Mouse (Mus musculus) olfactory bulb, adult 2 months (tissue): ENCODE results near the gene Dffb.

Experiments used
- CTCF ChIP-seq: fragments of 200-500 bp; IDR thresholded peaks from 2 replicates; pipeline ENCODE4 v1.5.1; 2012; ENCODE audit warnings: low read depth, mild to moderate bottlenecking, low read length, moderate library complexity; ENCODE audit not compliant: insufficient read depth
- POLR2A ChIP-seq: fragments of 200-500 bp; IDR thresholded peaks from 2 replicates; pipeline ENCODE4 v1.6.1; 2012; ENCODE audit warnings: mild to moderate bottlenecking, low read depth, low read length, moderate library complexity; ENCODE audit not compliant: insufficient read depth

DNA sequence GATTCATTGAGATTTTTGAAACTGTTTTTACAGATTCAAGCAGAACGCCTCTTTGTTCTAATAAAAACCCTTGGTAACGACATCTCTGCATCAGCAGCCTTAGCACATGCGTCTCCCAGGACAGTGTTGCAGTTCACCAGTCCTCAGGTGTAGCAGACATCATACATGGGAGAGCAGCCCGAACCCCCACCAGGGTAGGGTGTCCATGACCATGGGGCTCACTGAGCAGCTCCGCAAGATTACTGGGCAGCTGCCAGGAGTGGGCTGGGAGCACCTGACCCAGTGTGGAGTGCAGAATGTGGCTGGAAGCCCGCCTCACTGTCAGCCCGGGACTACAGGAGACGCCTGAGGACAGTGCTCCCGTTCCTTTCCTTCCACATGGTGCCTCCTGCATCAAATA, 46.5 kb upstream of the Dffb start:
- no peak for TF ChIP-seq POLR2A
- no peak for TF ChIP-seq CTCF
